Mouse (Mus musculus): ENCODE data around the gene Serac1.
A peak's percentile ranks its signal among the peaks of the same experiment; 100 is the strongest.
"Not testable (repeated sequence)": the region's sequence is repeated elsewhere in the genome, so short reads cannot be mapped to it uniquely, and the experiment has no call there.

Serac1 gene

GRCm38 (mm10) chr17:6066021-6066420 is 13.5 kb downstream of the Serac1 start:
- DNase-seq (ENCODE audit: low read depth, low spot score): no peak

- no peak for DNase-seq (ENCODE audit: low read depth, low spot score)
These were observed 16.0 kb downstream of the Serac1 start for GRCm38 (mm10) chr17:6063532-6063931.

- DNase-seq (ENCODE audit: low read depth, low spot score): no peak
These were observed 16.7 kb downstream of the Serac1 start for GRCm38 (mm10) chr17:6062793-6063192.

- DNase-seq (ENCODE audit: low read depth, low spot score): peak; percentile 31
These were observed 24.6 kb downstream of the Serac1 start for GRCm38 (mm10) chr17:6054934-6055355.

GRCm38 (mm10) chr17:6052801-6053200 is 26.7 kb downstream of the Serac1 start:
- DNase-seq (ENCODE audit: low read depth, low spot score): no peak

- DNase-seq (ENCODE audit: low read depth, low spot score): no peak
These were observed 42.0 kb downstream of the Serac1 start for GRCm38 (mm10) chr17:6037507-6037906.

GRCm38 (mm10) chr17:6036872-6037271 is 42.7 kb downstream of the Serac1 start:
- no peak for DNase-seq (ENCODE audit: low read depth, low spot score)

- DNase-seq (ENCODE audit: low read depth, low spot score): no peak
These were observed 43.1 kb downstream of the Serac1 start for GRCm38 (mm10) chr17:6036458-6036857.

- DNase-seq (ENCODE audit: low read depth, low spot score): no peak
These were observed 43.9 kb downstream of the Serac1 start for GRCm38 (mm10) chr17:6035661-6036060.

GRCm38 (mm10) chr17:6025831-6026230 is 53.7 kb downstream of the Serac1 start:
- DNase-seq (ENCODE audit: low read depth, low spot score): no peak

- DNase-seq (ENCODE audit: low read depth, low spot score): not testable (repeated sequence)
These were observed 58.2 kb downstream of the Serac1 start for GRCm38 (mm10) chr17:6021374-6021789.

GRCm38 (mm10) chr17:6020636-6021035 is 58.9 kb downstream of the Serac1 start:
- DNase-seq (ENCODE audit: low read depth, low spot score): no peak

- DNase-seq (ENCODE audit: low read depth, low spot score): no peak
These were observed 59.8 kb downstream of the Serac1 start for GRCm38 (mm10) chr17:6019776-6020175.

GRCm38 (mm10) chr17:6018348-6018747 is 61.2 kb downstream of the Serac1 start:
- DNase-seq (ENCODE audit: low read depth, low spot score): no peak

- no peak for DNase-seq (ENCODE audit: low read depth, low spot score)
These were observed 62.3 kb downstream of the Serac1 start for GRCm38 (mm10) chr17:6017268-6017667.

- no peak for DNase-seq (ENCODE audit: low read depth, low spot score)
These were observed 63.2 kb downstream of the Serac1 start for GRCm38 (mm10) chr17:6016213-6016780.

- DNase-seq (ENCODE audit: low read depth, low spot score): no peak
These were observed 64.6 kb downstream of the Serac1 start for GRCm38 (mm10) chr17:6014985-6015384.

GRCm38 (mm10) chr17:6013079-6013478 is 66.5 kb downstream of the Serac1 start:
- no peak for DNase-seq (ENCODE audit: low read depth, low spot score)

GRCm38 (mm10) chr17:6009606-6010005 is 69.9 kb downstream of the Serac1 start:
- no peak for DNase-seq (ENCODE audit: low read depth, low spot score)

- DNase-seq (ENCODE audit: low read depth, low spot score): no peak
These were observed 71.0 kb downstream of the Serac1 start for GRCm38 (mm10) chr17:6008590-6008989.

- DNase-seq (ENCODE audit: low read depth, low spot score): no peak
These were observed 71.6 kb downstream of the Serac1 start for GRCm38 (mm10) chr17:6007902-6008301.

GRCm38 (mm10) chr17:6007101-6007780 is 72.3 kb downstream of the Serac1 start:
- DNase-seq (ENCODE audit: low read depth, low spot score): no peak

Measured in retina, postnatal 7 days (tissue).